Mouse (Mus musculus) heart, embryonic 15.5 days (tissue): ENCODE data around the gene 1700016H13Rik. TPM values are rescaled to one million over a fixed set of nuclear protein-coding genes. Genes with fewer than 3 reads are reported as not detected.

Experiments
- ATAC-seq: fragments of 200-750 bp; cut with Nextera tagmentation; replicated peaks from 2 replicates; pipeline ENCODE4 v1.8.0; 2017; ENCODE audit warnings: low read depth, moderate TSS enrichment; ENCODE audit not compliant: insufficient number of reproducible peaks, insufficient read depth, low FRiP score
- H3K27ac ChIP-seq: fragments of 300-500 bp; sonication (generic); 2 replicates; pipeline ENCODE4 v1.5.1; 2015; ENCODE audit warnings: mild to moderate bottlenecking, inconsistent platforms
- H3K27me3 ChIP-seq: fragments of 300-500 bp; sonication (generic); 2 replicates; pipeline ENCODE4 v1.6.1; 2015; ENCODE audit warnings: inconsistent platforms
- H3K36me3 ChIP-seq: fragments of 300-500 bp; sonication (generic); 2 replicates; pipeline ENCODE4 v1.6.1; 2015; ENCODE audit warnings: mild to moderate bottlenecking, inconsistent platforms
- H3K4me1 ChIP-seq: fragments of 300-500 bp; sonication (generic); replicated peaks from 2 replicates; pipeline ENCODE4 v1.6.1; 2015; ENCODE audit warnings: inconsistent platforms
- H3K4me2 ChIP-seq: fragments of 300-500 bp; sonication (generic); 2 replicates; pipeline ENCODE4 v1.6.1; 2015; ENCODE audit warnings: inconsistent platforms, mild to moderate bottlenecking, moderate library complexity
- H3K4me3 ChIP-seq: fragments of 300-500 bp; sonication (generic); 2 replicates; pipeline ENCODE4 v1.5.1; 2015; ENCODE audit warnings: mild to moderate bottlenecking, inconsistent platforms
- H3K9ac ChIP-seq: fragments of 300-500 bp; sonication (generic); 2 replicates; pipeline ENCODE4 v1.6.1; 2015; ENCODE audit warnings: mild to moderate bottlenecking, inconsistent platforms
- H3K9me3 ChIP-seq: fragments of 300-500 bp; sonication (generic); replicated peaks from 2 replicates; pipeline ENCODE4 v1.6.1; 2016; ENCODE audit warnings: inconsistent platforms
- WGBS: fragments of 180-500 bp; shearing (Covaris S2); methylation state at CpG from one replicate; pipeline ENCODE4 v1.1.7; 2015; ENCODE audit warnings: mixed read lengths; 5-methylcytosine and 5-hydroxymethylcytosine counted together
- polyA plus RNA-seq: library from polyadenylated mRNA; unstranded; fragments of >200 nt; fragmentation: Nextera tagmentation; extraction: Ambion mirVana; gene quantifications from 2 replicates; pipeline ENCODE4 v1.2.1, GENCODE M21; 2015

The 1700016H13Rik gene
- polyA plus RNA-seq, 1 experiment from 2014 or later, result 0.24 TPM

- H3K36me3 ChIP-seq, result no peaks in the 10 kb centered on the region
- ATAC-seq, result no peak
- WGBS, result 87% methylated on average over 5 of the region's 5 CpGs
- no peak overlapping the region for H3K9ac ChIP-seq
- no peak overlapping the region for H3K4me2 ChIP-seq
- H3K4me1 ChIP-seq, result peaks cover 25% of the 10 kb centered on the region
- H3K27ac ChIP-seq, result peak overlapping the region; percentile 48; the same call in 1 of the 2 replicates
- H3K27me3 ChIP-seq, result no peaks in the 10 kb centered on the region
- no peak overlapping the region for H3K4me3 ChIP-seq
- no peaks in the 10 kb centered on the region for H3K9me3 ChIP-seq
Measured at GRCm38 (mm10) chr5:103598881-103599280, 56.9 kb downstream of the 1700016H13Rik start.

DNA sequence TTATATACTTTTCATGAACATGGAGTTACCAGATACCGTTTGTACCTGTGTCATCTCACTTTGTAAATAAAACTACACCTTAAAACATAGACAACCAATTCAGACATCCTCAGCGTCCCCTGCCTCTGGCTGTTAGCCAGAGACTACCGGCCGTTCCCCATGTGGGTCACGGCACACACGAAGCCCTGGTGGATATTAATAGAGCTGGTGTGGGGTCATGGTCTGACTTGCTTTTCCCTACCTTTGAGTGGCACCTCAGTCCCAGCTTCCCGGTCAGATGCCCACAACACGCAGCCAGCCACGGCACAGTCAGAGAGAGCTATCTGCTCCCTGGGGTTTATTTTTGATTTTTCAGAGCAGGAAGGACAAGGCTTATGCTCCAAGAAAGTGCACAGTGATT lies 57.5 kb downstream of the 1700016H13Rik start:
- no peak for ATAC-seq
- no peaks in the 10 kb centered on the region for H3K36me3 ChIP-seq
- no peaks in the 10 kb centered on the region for H3K9me3 ChIP-seq
- no peaks in the 10 kb centered on the region for H3K27me3 ChIP-seq
- H3K4me3 ChIP-seq, result no peak overlapping the region
- peaks cover 25% of the 10 kb centered on the region for H3K4me1 ChIP-seq
- H3K4me2 ChIP-seq, result no peak overlapping the region
- 48% methylated on average over 9 of the region's 9 CpGs for WGBS
- H3K27ac ChIP-seq, result peak overlapping the region; percentile 48; the same call in 1 of the 2 replicates
- no peak overlapping the region for H3K9ac ChIP-seq

Other genes starting within 250 kb of the 1700016H13Rik start
- 5.9 and 8.8 TPM in 2 replicates for gene Ptpn13, start 230.8 kb downstream of the 1700016H13Rik start, polyA plus RNA-seq
- gene Slc10a6, start 26.6 kb downstream of the 1700016H13Rik start, polyA plus RNA-seq, result 1.5 and 1.7 TPM in 2 replicates
- 7.6 and 11.9 TPM in 2 replicates for gene Aff1, start 36.4 kb upstream of the 1700016H13Rik start, polyA plus RNA-seq